Mouse (Mus musculus) cerebellum, postnatal 10 days (tissue): ENCODE measurements around the gene Megf11.
"Not testable (repeated sequence)": the region's sequence is repeated elsewhere in the genome, so short reads cannot be mapped to it uniquely, and the experiment has no call there.

Source experiments
- DNase-seq, 2 experiments: peaks; one replicate each; pipeline ENCODE4 v3.0.0; 2021; ENCODE audit warnings: mixed read lengths in 2 of 2

The Megf11 gene

GRCm38 (mm10) chr9:64654723-64655122 lies 269.3 kb downstream of the Megf11 start:
- no peak for DNase-seq

DNA sequence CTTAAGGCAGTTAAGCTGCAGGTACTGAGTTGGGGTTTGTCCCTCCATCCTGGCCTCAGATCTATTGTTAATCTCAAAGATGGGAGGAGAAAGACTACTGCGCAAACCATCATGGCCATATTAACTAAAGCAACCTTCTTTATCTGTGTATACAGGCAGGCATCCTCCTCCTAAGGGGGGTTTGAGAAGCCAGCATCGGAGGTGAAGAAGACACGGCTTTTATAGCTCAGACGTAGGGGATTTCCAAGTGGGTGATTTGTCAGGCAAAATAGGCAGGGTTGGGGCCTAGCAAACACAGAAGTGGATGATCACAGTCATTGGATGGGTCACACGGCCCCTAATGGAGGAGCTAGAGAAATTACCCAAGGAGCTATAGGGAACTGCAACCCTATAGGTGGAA lies 271.2 kb downstream of the Megf11 start:
- DNase-seq: no peak

- DNase-seq: peak; percentile 66 to 71
Measured at GRCm38 (mm10) chr9:64660222-64660621, 274.8 kb downstream of the Megf11 start.

- DNase-seq: no peak
Measured at GRCm38 (mm10) chr9:64664612-64665011, 279.2 kb downstream of the Megf11 start.

- peak in 1 of 2 experiments; percentile 17 for DNase-seq
Measured at GRCm38 (mm10) chr9:64666549-64666948, 281.1 kb downstream of the Megf11 start.

- no peak for DNase-seq
Measured at GRCm38 (mm10) chr9:64667513-64667912, 282.1 kb downstream of the Megf11 start.

DNA sequence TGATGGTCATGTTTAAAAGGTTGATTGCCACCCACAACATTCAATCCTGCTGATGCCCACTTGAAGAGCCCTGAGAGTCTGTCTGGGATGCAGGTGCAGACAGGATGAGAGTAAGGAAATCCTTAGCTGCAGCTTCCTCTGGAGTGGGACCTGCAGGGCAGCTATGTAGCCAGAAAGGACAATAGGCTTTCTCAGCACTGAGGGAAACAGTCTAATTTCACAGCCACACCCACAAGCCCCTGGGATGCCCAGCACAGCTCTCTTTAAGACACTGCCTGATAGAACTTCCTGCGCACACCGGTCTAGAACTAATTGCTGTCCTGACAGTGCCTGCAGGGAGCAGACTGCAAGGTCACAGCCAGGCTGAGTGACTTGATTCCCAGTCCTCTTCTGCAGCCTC lies 282.6 kb downstream of the Megf11 start:
- DNase-seq: no peak

DNA sequence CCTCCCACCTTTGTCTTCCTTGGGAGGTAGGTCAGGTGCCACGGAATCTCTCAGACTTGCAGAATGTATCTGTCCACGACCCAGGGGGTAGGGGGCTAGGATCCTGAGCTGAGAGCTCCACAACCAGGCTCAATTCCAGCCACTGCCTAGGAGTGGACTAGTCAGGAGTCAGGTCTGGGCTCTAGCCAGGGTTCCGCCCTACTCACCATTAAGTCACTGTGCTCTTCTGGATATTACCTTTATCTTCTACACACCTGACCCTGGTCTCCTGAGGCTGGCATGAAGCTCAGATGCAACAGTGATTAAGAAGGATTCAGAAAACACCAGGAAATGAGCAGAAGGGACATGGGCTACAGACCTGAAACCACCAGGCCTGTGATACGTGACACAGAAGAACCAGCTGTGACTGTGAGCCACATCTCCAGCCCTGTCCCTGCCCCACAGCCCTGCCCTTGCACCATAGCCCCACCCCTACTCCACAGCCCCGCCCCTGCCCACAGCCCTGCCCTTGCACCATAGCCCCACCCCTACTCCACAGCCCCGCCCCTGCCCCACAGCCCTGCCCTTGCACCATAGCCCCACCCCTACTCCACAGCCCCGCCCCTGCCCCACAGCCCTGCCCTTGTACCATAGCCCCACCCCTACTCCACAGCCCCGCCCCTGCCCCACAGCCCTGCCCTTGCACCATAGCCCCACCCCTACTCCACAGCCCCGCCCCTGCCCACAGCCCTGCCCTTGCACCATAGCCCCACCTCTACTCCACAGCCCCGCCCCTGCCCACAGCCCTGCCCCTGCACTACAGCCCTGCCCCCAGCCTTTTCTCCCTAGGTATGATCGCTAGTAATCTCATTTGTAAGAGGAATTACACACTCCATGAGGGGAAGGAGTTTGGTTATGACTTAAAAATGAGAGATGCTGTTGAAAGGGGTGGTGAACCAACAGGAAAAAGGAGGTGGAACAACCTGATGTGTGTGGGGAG lies 286.2 kb downstream of the Megf11 start:
- not testable (repeated sequence) for DNase-seq

DNA sequence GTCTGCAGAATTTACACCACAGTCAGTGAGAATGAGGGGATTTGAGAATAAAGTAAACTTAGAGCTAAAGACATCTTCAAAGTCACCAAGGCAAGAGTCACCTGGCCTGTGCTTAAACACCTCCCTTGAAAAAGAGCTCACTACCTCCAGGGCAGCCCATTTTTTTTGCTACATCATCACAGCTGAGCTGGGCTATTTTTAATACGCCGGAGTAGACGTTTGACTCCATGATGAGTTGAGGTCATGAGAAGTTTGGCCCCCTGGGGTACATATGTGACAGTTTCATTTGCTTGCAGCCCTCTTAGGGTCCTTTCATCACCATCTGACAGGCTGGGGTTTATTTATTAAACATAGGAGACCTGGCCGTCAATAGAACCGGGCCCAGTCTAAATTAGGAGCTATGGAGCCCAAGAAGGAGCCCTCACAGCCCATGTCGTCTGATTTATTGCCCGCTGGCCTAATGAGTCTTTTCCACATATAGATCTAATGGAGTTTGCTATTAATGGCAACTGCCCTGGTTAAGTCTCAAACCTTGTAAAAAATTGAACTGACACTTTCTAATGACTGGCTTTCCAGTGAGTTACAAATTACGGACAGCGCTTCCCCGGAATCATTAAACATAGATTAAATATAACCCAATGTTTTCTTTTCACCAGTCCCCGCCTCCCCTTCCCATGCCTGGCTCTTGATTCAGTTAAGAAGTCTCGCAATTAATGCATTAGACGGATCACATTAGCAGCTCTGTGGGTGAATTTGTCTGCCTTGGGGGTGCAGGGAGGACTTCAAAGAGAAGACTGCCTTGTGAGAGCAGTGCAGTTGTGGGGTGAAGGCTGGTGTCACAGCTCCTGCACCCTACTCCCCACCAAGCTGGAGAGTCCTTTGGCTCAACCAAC lies 301.9 kb downstream of the Megf11 start:
- DNase-seq: no peak

DNA sequence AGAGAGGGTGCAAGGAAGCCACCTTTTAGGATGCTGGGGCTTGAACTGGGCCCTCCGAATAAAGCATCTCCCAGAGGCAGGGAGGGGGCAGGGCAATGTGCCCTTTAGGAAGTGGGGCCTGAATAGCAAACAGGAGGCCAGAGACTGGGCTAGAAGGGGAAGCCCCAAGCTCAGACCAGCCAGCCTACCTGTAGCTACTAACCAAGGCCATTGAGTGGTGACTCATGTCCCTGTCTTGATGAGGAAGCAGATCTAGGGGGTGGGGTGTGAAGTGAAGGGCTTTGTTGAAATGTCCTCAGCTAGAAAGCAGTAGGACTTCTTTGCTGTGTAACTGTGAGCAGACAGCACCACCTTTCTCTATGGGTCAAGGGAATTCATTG lies 302.6 kb downstream of the Megf11 start:
- no peak for DNase-seq

GRCm38 (mm10) chr9:64690771-64691170 lies 305.3 kb downstream of the Megf11 start:
- no peak for DNase-seq

DNA sequence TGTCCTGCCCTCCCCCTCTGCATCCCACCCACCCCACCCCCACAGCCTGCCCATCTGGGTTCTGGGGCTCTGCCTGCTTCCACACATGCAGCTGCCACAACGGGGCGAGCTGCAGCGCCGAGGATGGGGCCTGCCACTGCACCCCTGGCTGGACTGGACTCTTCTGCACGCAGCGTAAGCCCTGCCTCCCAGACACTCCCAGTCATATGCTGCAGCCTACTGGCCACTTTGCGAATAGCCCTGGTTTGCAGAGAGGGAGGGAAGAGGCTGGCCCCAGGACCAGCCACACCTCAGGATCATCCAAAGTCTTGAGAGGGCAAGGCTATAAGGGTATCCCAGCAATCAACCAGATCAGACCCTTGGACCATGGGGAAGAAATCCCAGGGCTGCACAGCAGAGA lies 305.8 kb downstream of the Megf11 start:
- peak; percentile 86 to 87 for DNase-seq

DNA sequence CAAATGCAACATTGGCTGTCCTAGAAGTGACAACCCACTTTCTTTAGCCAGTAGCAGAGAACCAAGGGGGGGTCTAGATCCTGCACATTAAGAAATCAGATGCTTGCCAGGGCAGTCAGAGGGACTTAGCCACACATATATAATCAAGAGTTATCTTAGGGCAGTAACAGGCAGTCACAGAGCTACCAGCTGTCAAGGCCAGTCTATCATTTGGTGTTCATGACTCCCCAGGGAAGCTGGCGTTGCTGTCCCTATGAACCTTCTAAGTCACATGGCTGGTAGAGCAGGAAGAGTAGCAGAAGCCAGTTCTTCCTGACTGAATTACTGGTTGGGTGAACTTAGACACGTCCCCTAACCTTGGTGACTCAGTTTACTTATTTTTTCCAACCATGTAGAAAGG lies 307.7 kb downstream of the Megf11 start:
- no peak for DNase-seq

GRCm38 (mm10) chr9:64695266-64695665 lies 309.8 kb downstream of the Megf11 start:
- no peak for DNase-seq

DNA sequence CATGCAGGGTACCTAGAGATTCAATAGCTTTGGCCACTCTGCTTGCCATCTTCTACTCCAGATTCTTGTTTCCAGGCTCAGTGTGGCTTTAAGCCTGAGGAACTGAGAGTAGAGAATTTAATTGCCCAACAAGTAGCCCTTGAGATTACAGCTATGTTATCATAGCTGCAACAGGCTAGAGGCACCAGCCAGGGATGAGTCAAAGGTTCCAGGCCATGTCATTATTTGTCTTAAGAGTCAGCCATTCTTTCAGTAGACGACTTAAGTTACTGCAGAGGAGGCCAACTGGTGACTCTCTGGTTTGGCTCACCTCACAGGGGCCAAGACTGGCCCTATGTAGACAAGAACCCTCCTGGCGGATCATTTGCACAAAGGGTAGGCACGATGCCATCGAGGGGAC lies 311.0 kb downstream of the Megf11 start:
- DNase-seq: no peak

- no peak for DNase-seq
Measured at GRCm38 (mm10) chr9:64697006-64697405, 311.6 kb downstream of the Megf11 start.

DNA sequence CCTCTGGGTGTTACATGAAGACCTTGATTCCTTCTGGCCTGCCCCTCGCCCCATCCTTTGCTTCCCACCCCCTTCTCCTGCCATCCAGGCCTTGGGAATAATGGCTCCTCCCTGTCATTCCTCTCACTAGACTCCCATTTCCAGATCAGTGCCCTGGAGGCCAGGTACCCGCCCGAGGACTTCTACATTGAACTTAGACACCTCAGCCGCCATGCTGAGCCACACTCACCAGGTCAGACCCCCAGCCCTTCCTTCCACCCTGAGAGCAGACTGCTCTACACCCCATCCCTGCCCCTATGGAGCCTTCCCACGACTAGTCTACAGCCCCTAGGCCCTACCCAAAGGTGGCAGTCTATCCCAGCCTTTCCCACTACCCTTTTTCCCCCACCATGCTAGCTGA lies 312.3 kb downstream of the Megf11 start:
- DNase-seq: no peak

DNA sequence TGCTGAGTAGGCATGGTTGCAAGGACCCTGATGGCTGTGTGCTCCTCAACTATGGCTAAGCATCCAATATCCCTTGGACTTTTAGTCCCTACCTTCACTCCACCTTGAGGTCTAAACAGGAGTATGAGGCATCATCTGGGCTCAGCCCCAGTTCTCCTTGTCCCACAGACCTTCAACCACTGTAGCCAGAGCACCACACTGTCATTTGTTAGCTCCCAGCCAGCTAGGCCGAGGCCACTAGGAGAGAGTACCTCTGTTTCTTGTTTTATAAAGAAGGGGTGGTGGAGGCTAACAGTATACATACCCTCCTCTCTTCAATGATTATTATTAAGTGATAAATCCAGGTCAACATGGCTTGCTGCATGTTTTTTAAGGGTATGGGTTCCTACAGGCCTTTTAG lies 313.2 kb downstream of the Megf11 start:
- no peak for DNase-seq

DNA sequence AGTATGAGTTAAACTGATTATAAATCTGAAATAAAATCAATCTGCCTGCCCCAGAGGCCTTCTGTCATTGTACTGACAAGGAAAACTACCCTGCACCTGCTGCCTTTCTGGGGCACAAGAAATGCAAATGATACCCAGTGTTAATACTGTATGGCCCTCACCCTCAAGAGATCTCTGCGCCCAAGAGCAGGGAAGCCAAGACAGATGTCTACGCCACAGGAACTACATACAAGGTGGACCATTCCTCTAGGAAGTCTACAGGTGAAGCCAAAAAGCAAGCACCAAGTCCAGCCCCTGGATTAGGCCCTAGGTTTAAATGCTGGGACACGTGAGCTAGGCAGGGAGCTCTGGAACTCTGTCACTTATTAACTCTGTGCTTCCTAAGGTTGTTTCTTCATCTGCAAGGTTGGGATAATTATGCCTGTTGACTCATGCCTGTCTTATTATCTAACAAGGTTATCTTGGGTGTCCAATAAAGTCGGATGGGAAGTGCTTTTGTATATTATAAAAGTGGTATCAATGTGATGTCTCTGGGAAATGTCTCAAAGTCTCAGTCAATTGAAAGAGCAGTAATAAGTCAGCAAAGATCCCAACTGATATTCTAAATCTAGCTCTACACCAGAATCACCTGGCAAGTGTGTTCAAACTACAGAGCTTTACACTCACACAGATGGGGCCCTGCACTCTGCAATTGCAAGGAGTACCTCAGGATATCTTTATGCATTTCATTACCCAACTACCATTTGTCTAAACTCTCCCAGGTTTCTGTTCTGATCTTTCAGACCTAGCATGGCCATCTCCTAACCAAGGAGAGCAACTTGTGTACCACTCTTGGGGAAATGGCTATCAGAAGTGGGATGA lies 315.3 kb downstream of the Megf11 start:
- no peak for DNase-seq

GRCm38 (mm10) chr9:64701651-64702050 lies 316.2 kb downstream of the Megf11 start:
- no peak for DNase-seq

DNA sequence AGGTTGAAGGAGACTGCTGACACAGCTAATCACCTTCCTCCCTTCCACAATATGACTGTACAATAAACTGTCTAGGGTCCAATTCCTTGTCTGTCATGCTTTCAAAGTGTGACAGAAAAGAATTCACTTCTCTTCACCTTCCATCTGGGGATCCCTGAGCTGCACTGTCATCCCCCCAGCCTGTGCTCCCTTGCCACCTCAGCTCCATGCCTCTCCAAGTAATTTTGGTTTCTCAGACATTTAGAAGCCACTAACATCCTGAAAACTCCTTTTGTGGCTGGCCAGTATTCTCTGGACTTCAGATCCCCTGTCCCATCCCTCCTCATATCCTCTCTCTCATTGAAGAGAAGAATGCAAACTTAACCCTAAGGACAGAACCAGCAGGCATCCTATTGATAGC lies 317.0 kb downstream of the Megf11 start:
- no peak for DNase-seq

- DNase-seq: no peak
Measured at GRCm38 (mm10) chr9:64702937-64703336, 317.5 kb downstream of the Megf11 start.
